Mouse (Mus musculus) ES-Bruce4 (cell line): ENCODE data around the gene Slc38a7. TPM values are rescaled to one million over a fixed set of nuclear protein-coding genes. Genes with fewer than 3 reads are reported as not detected.

ENCODE experiments used
- H3K27ac ChIP-seq: 2 replicates; pipeline ENCODE4 v1.5.1; 2012; ENCODE audit warnings: low read length, inconsistent platforms; ENCODE audit not compliant: insufficient read depth
- H3K27me3 ChIP-seq: 2 replicates; pipeline ENCODE4 v1.6.1; 2012; ENCODE audit warnings: mild to moderate bottlenecking, low read length, inconsistent platforms; ENCODE audit not compliant: control insufficient read depth, poor library complexity, insufficient read depth, severe bottlenecking
- H3K36me3 ChIP-seq: 2 replicates; pipeline ENCODE4 v1.6.1; 2012; ENCODE audit warnings: inconsistent platforms, mild to moderate bottlenecking, low read length, moderate library complexity; ENCODE audit not compliant: control insufficient read depth, poor library complexity, insufficient read depth, severe bottlenecking
- H3K4me1 ChIP-seq: one replicate; pipeline ENCODE4 v1.8.1; 2011; ENCODE audit warnings: low read length; ENCODE audit not compliant: control insufficient read depth, insufficient read depth
- H3K4me3 ChIP-seq: 2 replicates; pipeline ENCODE4 v1.5.1; 2011; ENCODE audit warnings: low read depth, mild to moderate bottlenecking, low read length
- H3K9ac ChIP-seq: 2 replicates; pipeline ENCODE4 v1.6.1; 2012; ENCODE audit warnings: low read depth, mild to moderate bottlenecking, inconsistent platforms; ENCODE audit not compliant: poor library complexity, severe bottlenecking
- H3K9me3 ChIP-seq: replicated peaks from 2 replicates; pipeline ENCODE4 v1.6.1; 2012; ENCODE audit warnings: mild to moderate bottlenecking, low read length, inconsistent platforms; ENCODE audit not compliant: control insufficient read depth, poor library complexity, insufficient read depth, severe bottlenecking
- CTCF ChIP-seq: IDR thresholded peaks from one replicate; pipeline ENCODE4 v1.8.1; 2011; ENCODE audit warnings: low read depth, low read length
- EP300 ChIP-seq: IDR thresholded peaks from 2 replicates; pipeline ENCODE4 v1.6.1; 2011; ENCODE audit warnings: low read depth, low read length; ENCODE audit not compliant: insufficient read depth
- POLR2A ChIP-seq: IDR thresholded peaks from one replicate; pipeline ENCODE4 v1.8.1; 2011; ENCODE audit warnings: low read length; ENCODE audit not compliant: insufficient read depth
- polyA plus RNA-seq: library from polyadenylated mRNA; stranded (reverse); fragments of >200 nt; gene quantifications from 2 replicates; pipeline ENCODE4 v1.2.4, GENCODE M21; 2011; ENCODE audit warnings: low read depth; ENCODE audit not compliant: missing spikeins, insufficient read depth, insufficient read length

Slc38a7 gene
- polyA plus RNA-seq, 1 experiment, result 21.6 TPM

DNA sequence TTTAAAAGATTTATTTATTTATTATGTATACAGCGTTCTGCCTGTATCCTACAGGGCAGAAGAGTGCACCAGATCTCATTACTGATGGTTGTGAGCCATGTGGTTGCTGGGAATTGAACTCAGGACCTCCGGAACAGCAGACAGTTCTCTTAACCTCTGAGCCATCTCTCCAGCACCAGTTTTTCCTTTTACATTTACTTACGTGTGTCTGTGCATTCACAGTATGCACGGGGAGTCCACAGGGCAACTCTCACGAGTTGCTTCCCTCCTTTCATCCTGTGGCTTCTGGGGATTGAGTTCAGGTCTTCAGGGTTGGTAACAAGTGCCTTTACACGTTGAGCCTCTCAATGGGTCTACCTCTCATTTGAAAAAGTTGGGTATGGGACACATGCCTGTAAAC lies 835 bp upstream of the Slc38a7 start:
- peaks cover 6% of the 10 kb centered on the region; the same call in 1 of the 2 replicates for H3K36me3 ChIP-seq
- H3K9me3 ChIP-seq, result no peaks in the 10 kb centered on the region
- no peaks in the 10 kb centered on the region for H3K4me1 ChIP-seq

DNA sequence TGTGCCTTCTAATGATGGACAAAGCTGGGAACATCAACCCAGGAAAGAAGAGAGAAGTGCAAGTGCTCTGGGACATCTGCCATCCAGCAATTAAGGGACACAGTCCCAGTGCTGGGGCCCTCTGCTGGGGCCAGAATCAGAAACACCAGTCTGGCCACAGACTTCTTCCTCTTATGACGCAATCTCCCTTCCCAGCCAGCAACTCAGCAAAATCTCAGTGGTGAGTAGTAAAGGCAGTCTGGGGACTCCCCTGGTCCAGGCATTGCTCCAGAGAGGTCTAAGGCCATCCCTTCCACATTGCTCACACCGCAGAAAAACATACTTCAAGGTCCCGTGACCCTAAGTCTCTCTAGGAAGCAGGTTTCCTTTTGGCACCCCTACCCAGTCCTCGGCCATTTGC lies 1.0 kb downstream of the Slc38a7 start:
- Histone ChIP-seq H3K4me1 (no peaks in the 10 kb centered on the region), H3K9ac (peak overlapping the region; percentile 59), H3K9me3 (no peaks in the 10 kb centered on the region), H3K27ac (peak overlapping the region; percentile 66), H3K4me3 (peak overlapping the region; percentile 86), H3K36me3 (peaks cover 6% of the 10 kb centered on the region; the same call in 1 of the 2 replicates), H3K27me3 (no peaks in the 10 kb centered on the region)
- TF ChIP-seq EP300 (no peak), CTCF (no peak), POLR2A (no peak)

More for the DNA sequence above, 835 bp upstream of the Slc38a7 start:
- Histone ChIP-seq H3K4me3 (no peak overlapping the region), H3K27me3 (no peaks in the 10 kb centered on the region), H3K27ac (no peak overlapping the region), H3K9ac (no peak overlapping the region)
- TF ChIP-seq POLR2A (no peak), CTCF (no peak), EP300 (no peak)

DNA sequence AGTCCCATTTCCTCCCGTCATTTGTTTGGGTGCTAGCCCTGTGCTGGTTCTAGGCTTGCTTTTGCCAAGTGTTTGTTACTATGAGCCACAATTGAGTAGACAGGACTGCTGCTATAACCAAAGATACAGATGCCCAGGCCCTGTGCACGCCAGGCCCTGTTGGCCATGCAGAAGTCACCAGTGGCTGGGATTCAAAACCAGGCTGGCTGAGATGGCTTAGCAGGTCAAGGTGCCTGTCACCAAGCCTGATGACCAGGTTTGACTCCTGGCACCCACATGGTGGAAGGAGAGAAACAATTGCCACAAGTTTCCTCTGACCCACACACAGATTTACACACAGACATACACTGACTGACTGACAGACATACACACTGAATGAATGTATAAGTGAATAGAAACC lies 3.0 kb downstream of the Slc38a7 start:
- TF ChIP-seq CTCF (no peak), EP300 (no peak)
- Histone ChIP-seq H3K9ac (no peak overlapping the region), H3K4me1 (no peaks in the 10 kb centered on the region), H3K9me3 (no peaks in the 10 kb centered on the region), H3K36me3 (peaks cover 7% of the 10 kb centered on the region; the same call in 1 of the 2 replicates), H3K27ac (no peak overlapping the region), H3K27me3 (no peaks in the 10 kb centered on the region), H3K4me3 (no peak overlapping the region)

DNA sequence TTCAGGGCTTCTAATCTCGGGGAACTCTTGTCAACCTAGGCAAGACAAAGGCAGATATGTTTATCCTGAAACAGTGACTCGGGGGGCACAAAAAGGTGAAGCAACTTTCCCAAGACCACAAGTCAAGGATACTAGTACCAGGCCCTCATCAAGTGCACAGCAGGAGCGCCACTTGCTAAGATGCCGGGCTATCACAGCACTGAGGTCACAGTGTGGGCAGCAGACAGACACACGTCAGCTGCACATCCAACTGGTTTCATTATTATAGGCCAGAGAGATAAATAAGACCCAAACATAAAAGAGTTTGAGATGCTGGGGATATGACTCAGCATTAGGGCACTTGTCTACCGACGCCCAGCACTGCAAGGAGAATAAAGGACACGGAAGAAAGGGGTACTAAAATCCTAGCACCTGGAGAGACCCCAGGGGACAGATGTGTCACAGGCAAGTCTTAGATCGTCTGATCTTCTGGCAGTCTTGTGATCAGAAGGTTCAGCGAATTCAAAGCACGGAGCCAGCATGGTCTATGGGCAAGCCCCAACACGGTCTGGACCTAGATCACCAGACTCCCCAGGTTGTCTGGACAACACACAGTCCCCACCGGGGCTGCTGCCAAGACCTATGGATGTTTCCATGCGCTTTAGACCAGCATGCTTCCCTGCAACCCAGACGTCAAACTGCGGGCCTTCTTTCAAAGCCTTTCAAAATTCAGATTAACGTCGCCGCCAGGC lies 4.4 kb downstream of the Slc38a7 start:
- Histone ChIP-seq H3K36me3 (peaks cover 15% of the 10 kb centered on the region; the same call in 1 of the 2 replicates), H3K4me3 (peak overlapping the region; percentile 25), H3K27me3 (no peaks in the 10 kb centered on the region), H3K9ac (peak overlapping the region; percentile 33), H3K9me3 (no peaks in the 10 kb centered on the region), H3K4me1 (no peaks in the 10 kb centered on the region), H3K27ac (peak overlapping the region; percentile 1; the same call in 1 of the 2 replicates)
- TF ChIP-seq CTCF (no peak), EP300 (no peak), POLR2A (no peak)

DNA sequence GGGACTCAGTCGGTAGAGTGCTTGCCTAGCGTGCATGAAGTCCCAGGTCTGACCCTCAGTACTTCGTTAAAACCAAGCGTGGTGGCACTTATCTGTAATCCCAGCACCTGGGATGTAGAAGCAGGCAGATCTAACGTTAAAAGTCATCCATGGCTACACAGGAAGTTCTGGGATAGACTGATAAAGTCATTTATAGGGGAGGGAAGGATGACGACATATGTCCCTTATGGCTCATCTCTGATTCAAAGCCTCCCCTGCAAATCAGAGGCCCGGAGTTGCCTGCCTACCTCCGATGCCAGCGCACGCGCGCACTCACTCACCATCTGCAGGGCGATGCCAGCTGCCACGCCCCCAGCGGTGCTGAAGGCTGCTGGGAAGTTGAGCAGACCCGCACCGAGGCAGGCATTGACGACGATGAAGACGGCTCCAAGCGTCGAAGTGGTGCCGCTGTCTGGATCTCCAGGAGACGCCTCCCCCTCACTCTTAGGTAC lies 5.2 kb downstream of the Slc38a7 start:
- H3K4me3 ChIP-seq, result peak overlapping the region; percentile 25
- no peaks in the 10 kb centered on the region for H3K9me3 ChIP-seq
- H3K36me3 ChIP-seq, result peaks cover 22% of the 10 kb centered on the region
- TF ChIP-seq POLR2A (no peak), CTCF (no peak), EP300 (no peak)
- no peaks in the 10 kb centered on the region for H3K27me3 ChIP-seq
- H3K27ac ChIP-seq, result no peak overlapping the region
- H3K9ac ChIP-seq, result peak overlapping the region; percentile 33
- H3K4me1 ChIP-seq, result no peaks in the 10 kb centered on the region

DNA sequence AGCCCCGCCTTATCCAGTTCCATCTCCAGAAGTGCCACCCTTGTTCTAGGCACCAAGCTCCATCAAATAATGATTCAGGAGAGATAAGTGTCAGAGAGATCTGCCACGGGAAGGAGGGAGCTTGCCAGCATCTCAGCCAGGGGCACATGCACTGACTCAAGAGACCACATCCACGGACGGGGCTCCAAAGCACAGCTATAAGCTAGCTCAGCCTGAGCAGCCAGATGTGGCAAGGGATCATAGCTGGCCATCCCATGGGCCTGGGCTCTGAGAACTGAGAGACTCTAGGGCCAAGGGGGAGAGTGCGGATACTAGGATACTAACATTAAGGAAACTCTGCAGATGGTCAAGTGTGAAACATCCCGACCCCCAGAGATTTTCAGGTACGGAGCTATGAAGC lies 8.3 kb downstream of the Slc38a7 start:
- H3K4me1 ChIP-seq, result no peaks in the 10 kb centered on the region

More for the DNA sequence above, 8.3 kb downstream of the Slc38a7 start:
- Histone ChIP-seq H3K9ac (no peak overlapping the region), H3K27me3 (no peaks in the 10 kb centered on the region), H3K9me3 (no peaks in the 10 kb centered on the region), H3K4me3 (no peak overlapping the region), H3K36me3 (peaks cover 32% of the 10 kb centered on the region), H3K27ac (no peak overlapping the region)
- TF ChIP-seq EP300, result no peak
- TF ChIP-seq CTCF, result no peak
- no peak for TF ChIP-seq POLR2A
